Mouse (Mus musculus): ENCODE measurements at regions not wholly inside any gene's neighbourhood (a gene's known extent, or its start where the extent isn't known, plus 50 kb on each side); places are given as distances from the start of the nearest gene placed in this dataset.
A peak's percentile ranks its signal among the peaks of the same experiment; 100 is the strongest.

- no peak for DNase-seq (ENCODE audit: low spot score in 2 of 2)
Measured at GRCm38 (mm10) chr3:41181438-41181837, 98.6 kb upstream of the Pgrmc2 start.

GRCm38 (mm10) chr3:41180911-41181310 lies 98.1 kb upstream of the Pgrmc2 start:
- no peak for DNase-seq (ENCODE audit: low spot score in 2 of 2)

- no peak for DNase-seq (ENCODE audit: low spot score in 2 of 2)
Measured at GRCm38 (mm10) chr3:41179037-41179880, 96.4 kb upstream of the Pgrmc2 start.

GRCm38 (mm10) chr3:41177124-41177523 lies 94.3 kb upstream of the Pgrmc2 start:
- DNase-seq (ENCODE audit: low spot score in 2 of 2): no peak

- no peak for DNase-seq (ENCODE audit: low spot score in 2 of 2)
Measured at GRCm38 (mm10) chr3:41175356-41175755, 92.5 kb upstream of the Pgrmc2 start.

GRCm38 (mm10) chr3:41173561-41173960 lies 90.7 kb upstream of the Pgrmc2 start:
- no peak for DNase-seq (ENCODE audit: low spot score in 2 of 2)

GRCm38 (mm10) chr3:41172306-41173215 lies 89.7 kb upstream of the Pgrmc2 start:
- no peak for DNase-seq (ENCODE audit: low spot score in 2 of 2)

GRCm38 (mm10) chr3:41171772-41172171 lies 88.9 kb upstream of the Pgrmc2 start:
- no peak for DNase-seq (ENCODE audit: low spot score in 2 of 2)

- no peak for DNase-seq (ENCODE audit: low spot score in 2 of 2)
Measured at GRCm38 (mm10) chr3:41171310-41171709, 88.5 kb upstream of the Pgrmc2 start.

GRCm38 (mm10) chr3:41170566-41170965 lies 87.7 kb upstream of the Pgrmc2 start:
- DNase-seq (ENCODE audit: low spot score in 2 of 2): no peak

GRCm38 (mm10) chr3:41169430-41169829 lies 86.6 kb upstream of the Pgrmc2 start:
- no peak for DNase-seq (ENCODE audit: low spot score in 2 of 2)

- no peak for DNase-seq (ENCODE audit: low spot score in 2 of 2)
Measured at GRCm38 (mm10) chr3:41168181-41168967, 85.5 kb upstream of the Pgrmc2 start.

GRCm38 (mm10) chr3:41167476-41167875 lies 84.6 kb upstream of the Pgrmc2 start:
- no peak for DNase-seq (ENCODE audit: low spot score in 2 of 2)

GRCm38 (mm10) chr3:41164736-41165135 lies 81.9 kb upstream of the Pgrmc2 start:
- no peak for DNase-seq (ENCODE audit: low spot score in 2 of 2)

- no peak for DNase-seq (ENCODE audit: low spot score in 2 of 2)
Measured at GRCm38 (mm10) chr3:41163767-41164166, 80.9 kb upstream of the Pgrmc2 start.

GRCm38 (mm10) chr3:41162514-41162913 lies 79.7 kb upstream of the Pgrmc2 start:
- DNase-seq (ENCODE audit: low spot score in 2 of 2): no peak

- no peak for DNase-seq (ENCODE audit: low spot score in 2 of 2)
Measured at GRCm38 (mm10) chr3:41160648-41161047, 77.8 kb upstream of the Pgrmc2 start.

- DNase-seq (ENCODE audit: low spot score in 2 of 2): peak in 1 of 2 experiments; percentile 14
Measured at GRCm38 (mm10) chr3:41158314-41158973, 75.6 kb upstream of the Pgrmc2 start.

- no peak for DNase-seq (ENCODE audit: low spot score in 2 of 2)
Measured at GRCm38 (mm10) chr3:41157428-41157827, 74.6 kb upstream of the Pgrmc2 start.

- DNase-seq (ENCODE audit: low spot score in 2 of 2): no peak
Measured at GRCm38 (mm10) chr3:41156562-41156961, 73.7 kb upstream of the Pgrmc2 start.

- peak; percentile 33 to 45 for DNase-seq (ENCODE audit: low spot score in 2 of 2)
Measured at GRCm38 (mm10) chr3:41155132-41155760, 72.4 kb upstream of the Pgrmc2 start.
